14 mouse cellular contexts compared by ENCODE assay signal in the genomic region with DNA sequence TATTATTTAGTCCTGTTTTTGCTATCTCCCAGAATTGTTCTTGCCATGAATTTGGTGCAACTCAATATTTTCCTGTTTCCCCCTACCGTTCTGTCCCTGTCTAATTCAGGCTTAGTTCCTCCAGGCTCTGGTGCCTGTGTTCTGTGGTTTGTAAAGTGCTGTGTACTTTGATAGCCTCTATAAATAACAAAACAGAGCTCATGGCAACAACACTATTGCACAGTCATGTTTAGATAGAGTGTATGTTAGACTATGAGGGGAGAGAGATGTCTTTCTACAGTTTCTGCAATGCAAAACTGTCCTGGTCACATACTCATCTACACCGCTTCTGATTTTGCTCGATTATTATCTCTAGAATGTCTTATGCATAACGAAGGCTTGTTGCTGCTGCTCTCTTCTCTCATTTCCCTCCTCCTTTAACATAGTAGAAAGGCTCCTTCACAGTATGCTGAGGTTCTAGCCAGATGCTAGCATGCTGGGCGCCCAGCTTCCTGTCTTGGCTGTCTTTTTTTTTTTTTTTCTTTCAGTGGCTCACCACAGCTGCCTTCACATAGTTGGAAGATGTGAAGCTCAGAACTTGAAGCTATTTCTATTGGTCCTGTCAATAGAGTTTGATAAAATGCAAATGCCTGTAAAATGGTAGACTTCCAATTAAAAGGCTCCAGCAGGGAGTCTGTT.
A peak's percentile ranks its signal among the peaks of the same experiment; 100 is the strongest.
DNase-seq lines count a peak whose midpoint lies in the region; ATAC-seq and TF ChIP-seq lines count a peak whose summit lies in the region.
"Had no signal": no experiment of that assay in that cellular context is flagged by ENCODE, and none has a peak within 500 bp of the region (broad histone marks: within the 10 kb centered on the region; RNA-seq: fewer than 3 reads in every experiment).

No protein-coding gene starts in this region.

- WGBS in kidney, embryonic 15.5 days: 89% methylated on average over 5 of the region's 5 CpGs

- H3K4me1 ChIP-seq in kidney, embryonic 15.5 days: no peaks in the 10 kb centered on the region
- H3K4me1 ChIP-seq: midbrain, embryonic 10.5 days had no signal

- H3K9me3 ChIP-seq in kidney, embryonic 15.5 days (replicated peaks): no peaks in the 10 kb centered on the region
- H3K9me3 ChIP-seq: limb, embryonic 12.5 days; midbrain, embryonic 10.5 days had no signal

- TF ChIP-seq CTCF in left cerebral cortex, adult 2 months (IDR thresholded peaks at IDR 0.05): no peak

- peaks cover 13% of the 10 kb centered on the region for H3K36me3 ChIP-seq in kidney, embryonic 15.5 days

- H3K27me3 ChIP-seq in kidney, embryonic 15.5 days: no peaks in the 10 kb centered on the region
- H3K27me3 ChIP-seq: limb, embryonic 12.5 days had no signal

- intact Hi-C loops in left cerebral cortex, adult 2 months (cut with DNase I): no loop called here

- H3K27ac ChIP-seq in kidney, embryonic 15.5 days: no peak overlapping the region
- no peak overlapping the region for H3K27ac ChIP-seq in left cerebral cortex, adult 2 months
- H3K27ac ChIP-seq: kidney, postnatal 0 days; limb, embryonic 12.5 days; midbrain, embryonic 10.5 days had no signal

- H3K4me2 ChIP-seq in kidney, embryonic 15.5 days: no peak overlapping the region
- H3K4me2 ChIP-seq: heart, embryonic 11.5 days; limb, embryonic 12.5 days had no signal

- H3K4me3 ChIP-seq in kidney, embryonic 15.5 days (replicated peaks): no peak overlapping the region
- no peak overlapping the region for H3K4me3 ChIP-seq in left cerebral cortex, adult 2 months
- H3K4me3 ChIP-seq: limb, embryonic 12.5 days; midbrain, embryonic 10.5 days had no signal

- H3K9ac ChIP-seq in kidney, embryonic 15.5 days: no peak overlapping the region
- H3K9ac ChIP-seq: limb, embryonic 12.5 days had no signal

- DNase-seq in kidney, postnatal 10 days: peak; percentile 18
- peak; percentile 27 for DNase-seq in T-cell, adult 2 months (ENCODE audit: low spot score)
- DNase-seq in thymus, postnatal 4 days: peak; percentile 62
- DNase-seq in adrenal gland, adult (ENCODE audit: inconsistent age in 2 of 2, low spot score in 1 of 2): no peak
- DNase-seq in left cerebral cortex, adult 2 months (ENCODE audit: extremely low spot score in 1 of 2, low spot score in 2 of 2): no peak
- DNase-seq: adrenal gland, postnatal 36 days; cerebellum, adult 11 months; embryo, embryonic 11 days had no signal

- ATAC-seq in kidney, embryonic 15.5 days (replicated peaks; ENCODE audit: low FRiP score): no peak
- peak; percentile 72 for ATAC-seq in megakaryocyte progenitor cell, adult 5-6 weeks (replicated peaks; ENCODE audit: poor library complexity)

Comparison
In these comparisons a context has a peak if more than half of its experiments do, and no peak if none do; other contexts are left out.
1. DNase-seq: peak in kidney, postnatal 10 days (single experiment), T-cell, adult 2 months (single experiment) and thymus, postnatal 4 days (single experiment); none in adrenal gland, adult (0 of 2) and left cerebral cortex, adult 2 months (0 of 2).